Mouse (Mus musculus) spleen, adult 12 weeks (tissue): ENCODE measurements at regions not wholly inside any gene's neighbourhood (a gene's known extent, or its start where the extent isn't known, plus 50 kb on each side); places are given as distances from the start of the nearest gene placed in this dataset.

Experiments used
- DNase-seq: peaks from one replicate; pipeline ENCODE4 v3.0.0; 2022; ENCODE audit warnings: low spot score

DNA sequence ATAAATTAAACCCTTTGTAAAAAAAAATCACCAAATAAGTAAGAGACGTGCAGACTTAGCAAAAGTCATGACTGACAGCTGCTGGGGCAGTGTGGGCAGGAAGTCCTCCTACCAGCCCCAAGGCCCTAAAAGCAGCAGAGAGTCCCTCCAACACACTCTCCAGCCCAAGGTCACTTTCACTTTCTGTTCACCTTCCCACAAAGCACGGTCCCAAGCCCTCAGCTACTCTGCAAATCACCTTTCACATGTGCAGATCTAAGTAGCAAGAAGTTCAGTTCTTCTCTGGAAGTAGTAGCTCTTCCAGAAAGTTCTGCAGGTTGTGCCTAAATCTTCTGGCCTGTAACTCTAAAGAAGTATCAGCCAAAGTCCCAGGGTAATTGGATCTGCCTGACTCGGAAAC is 120.8 kb upstream of the Gm26657 start:
- DNase-seq, result no peak

DNA sequence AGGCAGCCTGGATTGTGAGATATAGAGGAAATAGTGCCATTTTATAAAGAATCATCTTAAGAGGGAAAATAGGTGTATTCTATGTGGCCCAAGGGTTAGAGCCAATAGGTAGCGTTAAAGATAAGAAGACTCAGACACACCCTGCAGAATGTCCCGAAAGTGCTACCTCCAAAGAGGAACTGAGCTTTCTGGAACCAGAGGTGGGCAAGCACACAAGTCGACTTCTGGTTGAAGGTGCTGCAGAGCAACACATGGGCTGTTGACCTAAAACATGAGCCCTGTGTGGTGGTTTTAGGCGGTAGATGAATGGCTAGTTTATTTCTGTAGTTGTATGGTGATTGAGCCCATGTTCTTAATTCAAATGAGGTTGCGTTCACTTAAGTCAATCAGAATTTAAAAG is 121.4 kb upstream of the Gm26657 start:
- DNase-seq, result no peak

DNA sequence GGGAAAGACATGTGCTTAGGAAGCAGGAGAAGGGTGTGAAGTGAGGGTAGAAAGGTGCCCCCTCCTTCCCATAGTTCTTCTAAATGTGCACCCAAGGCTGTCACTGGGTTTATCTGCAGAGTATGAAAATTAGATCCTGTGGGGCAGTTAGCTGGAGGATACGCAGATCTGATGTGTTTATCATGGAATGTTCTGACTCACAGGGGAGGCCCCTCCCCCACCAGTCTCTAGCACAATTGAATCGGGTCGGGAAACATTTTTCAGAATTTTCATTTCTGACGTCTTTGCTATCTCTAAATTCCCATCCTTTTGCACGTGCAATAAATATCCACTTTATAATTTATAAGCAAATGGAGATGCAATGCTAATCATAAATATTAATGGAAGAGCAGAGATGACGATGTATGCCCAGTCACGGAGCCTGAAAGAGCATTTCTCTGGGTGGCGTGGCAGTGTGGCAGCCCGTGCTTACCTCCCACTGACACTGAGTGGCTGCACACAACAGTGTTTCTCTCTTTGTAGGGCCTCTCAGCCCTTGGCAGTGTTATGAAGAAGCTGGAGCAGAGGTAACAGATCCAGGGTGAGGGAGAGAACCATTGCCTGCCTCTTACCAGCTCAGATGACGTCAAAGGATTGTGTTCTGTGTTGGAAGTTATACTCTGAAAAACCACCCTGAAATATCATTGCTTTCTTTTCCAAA is 122.1 kb upstream of the Gm26657 start:
- no peak for DNase-seq

DNA sequence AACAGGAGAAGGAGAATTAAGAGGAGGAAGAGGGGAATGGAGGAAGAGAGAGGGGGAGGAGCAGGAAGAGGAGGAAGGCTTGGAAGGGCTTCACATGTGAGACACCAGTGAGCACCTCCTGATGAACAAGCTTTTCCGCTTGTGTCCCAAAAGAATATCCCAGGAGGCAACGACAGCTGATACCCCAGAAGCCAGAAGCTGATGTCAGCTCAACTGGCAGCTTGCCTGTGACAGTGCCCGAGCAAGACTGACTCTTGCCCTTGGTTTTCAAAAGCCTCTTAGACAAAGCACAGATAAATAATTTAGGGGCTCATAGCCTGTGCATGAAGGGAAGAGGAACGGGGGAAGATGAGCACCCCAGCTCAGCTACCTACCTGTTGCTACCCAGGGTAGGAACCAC is 127.5 kb upstream of the Gm26657 start:
- DNase-seq, result no peak

DNA sequence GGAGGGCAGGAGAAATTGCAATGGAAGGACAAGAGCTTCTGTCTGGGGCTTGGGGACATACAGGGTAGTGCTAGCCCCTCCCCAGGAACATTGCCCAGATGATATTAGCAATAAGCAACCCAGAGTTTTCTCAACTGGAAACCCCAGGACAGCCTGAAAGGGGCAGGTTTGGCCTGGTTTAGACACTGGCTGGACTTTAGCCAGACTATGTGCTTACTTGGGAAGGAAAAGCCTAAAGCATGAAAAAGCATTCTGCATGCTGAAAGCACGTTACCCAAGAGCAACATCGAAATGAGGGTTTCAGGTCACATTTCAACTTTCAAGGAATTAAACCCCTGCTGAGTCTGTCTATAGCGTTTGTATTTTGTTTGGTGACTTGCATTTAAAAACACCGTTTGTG is 128.1 kb upstream of the Gm26657 start:
- DNase-seq, result no peak

DNA sequence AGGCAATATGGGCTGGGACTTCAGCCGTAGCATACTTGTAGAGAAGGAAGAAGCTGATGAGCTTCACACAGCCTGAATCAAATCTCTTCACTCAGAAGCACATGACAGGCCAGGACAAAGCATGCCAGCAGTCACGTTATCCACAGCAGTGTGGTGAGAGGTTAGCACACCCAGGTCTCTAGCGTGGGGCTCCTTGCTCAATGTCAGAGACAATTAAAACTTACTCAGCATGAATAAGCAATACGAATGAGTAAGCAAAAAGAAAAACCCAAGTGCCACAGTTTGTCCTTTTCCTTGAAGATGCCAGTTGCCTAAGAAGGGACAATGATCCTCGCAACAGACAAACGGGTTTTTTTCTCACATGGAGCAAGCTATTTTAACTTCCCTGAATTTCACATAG is 129.6 kb upstream of the Gm26657 start:
- no peak for DNase-seq

DNA sequence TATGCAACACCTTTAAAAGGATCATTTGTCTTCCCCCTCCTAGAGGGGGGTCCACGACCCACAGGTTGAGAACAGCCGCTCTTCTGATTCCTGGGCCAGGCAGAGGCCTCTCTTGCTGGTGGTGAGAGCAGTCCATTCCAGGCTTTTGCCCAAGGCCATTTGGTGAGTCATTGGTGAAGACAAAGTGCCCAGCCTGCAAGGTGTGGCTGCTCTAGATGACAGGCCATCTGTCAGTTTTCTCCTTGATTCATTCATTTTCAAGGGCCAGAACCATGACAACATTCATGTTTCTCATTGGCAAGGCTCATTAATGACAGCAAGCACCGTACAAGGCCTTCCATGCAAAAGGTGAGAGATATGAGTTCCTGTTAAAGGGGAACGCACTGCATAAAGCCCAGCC is 131.2 kb upstream of the Gm26657 start:
- no peak for DNase-seq

DNA sequence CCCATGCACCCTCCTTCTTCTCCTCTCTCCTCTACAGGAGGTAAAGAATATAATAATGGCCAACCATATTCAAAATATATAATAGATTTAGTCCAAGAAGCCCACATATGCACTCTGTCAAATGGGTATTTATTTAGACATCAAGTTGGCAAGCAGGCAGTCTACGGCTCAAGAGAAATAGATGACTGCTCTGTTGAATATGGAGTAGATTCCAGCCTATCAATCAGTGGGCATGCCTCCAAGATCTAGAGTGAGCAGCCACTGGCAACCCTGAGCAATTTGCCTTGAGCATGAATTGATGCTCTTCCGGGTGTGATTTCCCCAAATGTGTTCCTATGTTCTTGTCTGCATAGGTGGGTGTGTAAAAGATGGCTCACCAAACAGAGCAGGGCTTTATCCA is 141.5 kb upstream of the Gm26657 start:
- no peak for DNase-seq

DNA sequence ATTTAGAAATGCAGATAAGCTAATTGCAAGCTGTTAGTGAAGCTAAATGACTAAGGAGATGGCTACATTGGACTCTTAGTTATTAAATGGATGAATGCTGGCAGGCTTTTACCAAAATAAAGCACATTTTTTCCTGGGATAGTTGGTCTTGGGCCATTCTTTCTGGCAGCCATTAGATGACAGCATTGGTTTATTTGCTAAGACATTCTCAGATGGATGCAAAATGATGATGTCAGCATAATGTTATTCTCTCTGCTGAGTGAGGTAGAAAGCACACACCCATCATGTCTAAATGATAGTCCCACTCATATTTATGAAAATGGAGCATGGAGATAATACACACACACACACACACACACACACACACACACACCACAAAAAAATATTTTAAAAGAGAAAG is 141.9 kb upstream of the Gm26657 start:
- DNase-seq, result no peak

DNA sequence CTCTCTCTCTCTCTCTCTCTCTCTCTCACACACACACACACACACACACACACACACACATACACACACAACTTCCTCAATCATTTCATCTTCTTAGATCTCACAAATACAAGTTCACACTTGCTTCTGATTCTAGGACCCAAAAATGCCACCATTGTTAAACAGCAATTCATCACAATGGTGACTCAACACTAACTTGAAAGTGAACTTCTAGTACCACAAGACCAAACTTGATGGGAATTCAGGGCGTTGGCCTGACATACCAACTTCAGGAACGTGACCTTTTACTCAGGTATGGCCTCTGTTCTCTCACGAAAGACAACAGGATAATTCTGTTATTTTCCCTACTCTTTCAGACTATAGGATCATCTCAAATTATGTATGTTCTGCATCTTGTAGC is 157.5 kb upstream of the Gm26657 start:
- no peak for DNase-seq

DNA sequence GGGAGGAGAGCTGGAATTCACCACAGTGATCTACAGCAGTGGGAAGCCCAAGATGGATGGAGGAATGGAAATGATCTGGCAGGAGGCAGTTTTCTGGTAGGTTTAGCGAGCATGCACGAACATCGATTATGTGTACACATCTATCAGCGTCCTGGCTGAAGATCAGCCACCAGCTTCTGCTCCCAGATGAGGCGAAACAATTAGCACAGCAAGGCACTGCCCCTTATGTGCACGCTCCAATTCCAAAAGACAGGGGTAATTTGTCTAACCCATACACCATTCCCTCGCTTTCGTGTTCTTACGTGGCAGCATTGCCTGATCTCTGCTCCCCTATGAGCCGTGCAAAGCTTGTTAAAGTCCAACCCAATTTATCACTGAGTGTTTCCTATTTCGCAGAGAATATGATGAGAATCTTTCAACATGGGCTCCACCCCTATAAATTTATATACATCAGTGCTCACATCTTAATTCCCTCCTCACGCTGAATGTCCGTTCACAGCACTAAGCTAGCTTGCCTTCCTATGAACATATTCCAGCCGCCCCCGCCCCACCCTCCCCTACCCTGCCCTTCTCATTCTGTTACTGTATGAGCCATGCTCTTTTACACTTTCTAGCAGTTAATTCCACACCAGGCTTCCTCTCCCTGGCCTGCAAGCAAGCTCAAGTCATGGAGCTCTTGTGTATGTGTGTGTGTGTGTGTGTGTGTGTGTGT is 162.9 kb upstream of the Gm26657 start:
- DNase-seq, result no peak

DNA sequence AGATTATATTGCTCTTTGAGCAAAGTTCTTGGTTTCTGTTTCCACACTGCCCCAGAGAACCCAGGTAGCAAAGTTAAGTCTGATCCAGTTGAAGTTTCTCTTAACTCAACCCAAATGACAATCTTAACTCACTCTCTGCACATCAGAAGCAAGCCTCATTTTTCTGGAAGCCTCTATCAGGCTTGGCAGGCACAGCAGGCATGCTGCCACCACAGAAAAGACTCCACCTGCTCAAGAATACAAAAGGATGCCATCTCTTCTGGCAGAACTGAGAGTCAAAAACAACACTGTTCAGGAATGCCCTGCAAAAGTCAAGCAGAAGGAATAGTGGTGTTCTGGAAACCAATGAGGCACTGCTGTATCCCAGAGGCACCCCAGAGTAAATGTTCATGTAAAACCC is 187.7 kb upstream of the Gm26657 start:
- DNase-seq, result no peak

DNA sequence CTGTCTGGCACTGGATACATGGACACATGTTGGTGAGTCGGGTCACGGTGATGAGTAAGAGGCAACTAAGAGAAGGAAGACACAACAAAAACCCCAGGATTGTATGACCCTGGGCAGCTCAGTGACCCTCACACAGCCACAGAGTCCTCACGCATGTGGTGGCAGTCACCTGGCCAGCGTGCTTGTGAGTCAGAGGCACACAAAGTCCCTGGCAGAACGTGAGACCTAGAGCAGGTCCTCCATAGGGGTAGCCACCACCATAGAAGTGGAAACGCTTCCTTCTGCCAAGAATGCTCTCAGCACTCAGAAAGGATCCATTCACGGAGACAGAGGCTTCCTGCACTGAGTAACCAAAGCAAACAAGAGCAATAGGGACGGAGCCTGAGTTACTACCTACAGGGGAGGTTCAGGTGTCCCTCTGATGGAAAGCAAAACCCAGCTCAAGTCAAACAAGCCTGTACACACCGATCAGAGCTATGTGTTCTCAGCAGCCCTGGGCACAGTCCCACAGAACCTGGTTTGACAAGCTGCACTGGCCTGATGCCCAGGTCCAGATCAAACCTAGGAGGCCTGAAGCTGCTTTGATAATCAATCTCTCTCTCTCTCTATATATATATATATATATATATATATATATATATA is 206.4 kb upstream of the Gm26657 start:
- DNase-seq, result no peak

DNA sequence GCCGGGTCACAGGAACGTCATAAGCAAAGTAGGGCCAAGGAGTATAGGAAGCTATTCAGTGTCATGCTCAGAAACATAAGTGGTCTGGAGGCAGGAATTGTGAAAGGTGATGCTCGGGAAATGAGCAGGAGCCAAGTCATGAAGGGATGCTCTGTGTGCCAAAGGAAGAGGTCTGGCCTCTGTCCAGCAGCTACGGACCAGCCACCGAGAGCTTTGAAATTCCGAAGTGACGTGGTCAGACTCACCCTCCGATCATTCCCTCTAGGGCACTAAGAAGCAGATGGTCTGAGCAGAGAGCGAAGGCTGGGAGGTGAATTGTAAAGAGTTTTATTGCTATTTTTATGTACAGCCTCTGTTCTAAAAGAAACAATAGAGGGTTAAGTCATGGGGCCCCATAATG is 206.9 kb upstream of the Gm26657 start:
- no peak for DNase-seq

DNA sequence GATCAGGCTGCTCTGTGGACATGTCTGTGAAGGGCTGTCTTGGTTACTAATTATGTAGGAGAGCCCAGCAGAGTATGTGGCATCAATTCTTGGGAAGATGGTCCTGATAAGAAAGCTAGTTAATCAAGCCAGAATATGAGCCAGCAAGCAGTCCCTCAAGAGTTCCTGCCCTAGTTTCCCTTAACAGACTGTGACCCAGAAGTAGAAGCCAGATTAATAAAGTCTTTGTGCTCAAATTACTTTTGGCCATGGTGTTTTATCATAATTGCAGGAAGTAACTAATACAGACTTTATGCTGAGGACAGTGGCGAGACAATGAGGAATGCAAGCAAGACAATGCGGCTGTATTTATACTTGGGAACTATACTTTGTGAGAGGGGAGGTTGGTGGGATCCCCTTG is 211.3 kb upstream of the Gm26657 start:
- DNase-seq, result no peak

DNA sequence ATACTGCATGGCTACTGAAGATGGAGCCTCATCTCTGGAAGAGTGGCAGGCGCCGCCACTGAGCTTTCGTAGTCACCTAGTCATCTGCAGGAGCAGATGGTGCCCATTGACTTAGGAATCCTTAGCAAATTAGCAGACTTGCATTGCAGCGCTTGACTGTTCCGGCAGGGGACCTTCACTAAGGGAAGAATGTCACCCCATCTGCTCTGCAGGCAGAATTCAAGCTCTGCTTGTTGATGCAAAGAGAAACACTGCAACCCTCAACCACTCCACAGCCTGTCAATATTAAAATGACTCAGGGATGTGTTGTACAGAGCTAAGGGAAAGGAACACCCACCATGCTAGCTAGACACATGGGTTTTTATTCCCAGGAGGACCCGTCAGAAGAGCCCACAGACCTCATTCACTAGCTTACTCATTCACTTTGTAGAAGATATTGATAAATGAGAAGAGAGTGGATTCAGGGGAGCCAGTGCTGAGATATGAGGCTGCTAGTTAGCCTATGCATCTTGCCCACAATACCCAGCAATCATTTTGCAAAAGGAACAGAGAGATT is 215.4 kb upstream of the Gm26657 start:
- DNase-seq, result no peak

DNA sequence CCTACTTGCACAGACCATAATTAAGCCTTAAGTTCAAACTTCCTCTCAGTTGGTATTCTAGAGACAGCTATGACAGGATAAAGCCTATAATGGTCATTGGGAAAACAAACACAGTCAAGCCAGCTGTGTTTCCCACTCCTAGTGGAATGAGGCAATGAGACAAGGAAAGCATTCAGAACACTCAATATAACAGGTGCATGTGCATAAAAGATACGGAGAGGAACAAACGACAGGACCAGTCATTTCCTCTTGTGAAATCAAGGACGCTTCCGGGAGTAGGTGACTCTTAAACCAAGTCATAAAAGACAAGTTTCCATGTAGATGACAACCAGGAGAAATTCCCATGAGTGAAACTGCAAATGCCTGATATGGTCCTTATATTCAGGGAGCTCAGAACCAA is 232.1 kb upstream of the Gm26657 start:
- DNase-seq, result no peak

DNA sequence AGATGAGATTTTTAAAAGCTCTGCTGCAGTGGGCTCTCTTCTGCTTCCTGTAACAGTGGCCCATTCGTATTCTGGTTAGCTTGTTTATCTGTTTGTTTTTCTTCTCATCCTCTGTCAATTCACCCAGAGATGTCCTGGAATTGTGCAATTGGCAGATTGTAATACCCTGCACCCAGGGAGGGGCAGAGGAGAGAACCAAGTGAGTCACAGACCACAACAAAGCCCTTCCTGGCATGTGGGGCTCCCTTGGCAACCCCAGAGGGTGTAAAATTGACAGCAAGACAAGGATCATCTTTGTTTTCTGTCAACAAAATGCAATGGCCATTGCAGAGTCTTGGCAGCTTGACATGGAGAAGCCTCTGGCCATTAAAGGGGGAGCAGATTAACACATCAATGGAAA is 233.1 kb upstream of the Gm26657 start:
- DNase-seq, result no peak

DNA sequence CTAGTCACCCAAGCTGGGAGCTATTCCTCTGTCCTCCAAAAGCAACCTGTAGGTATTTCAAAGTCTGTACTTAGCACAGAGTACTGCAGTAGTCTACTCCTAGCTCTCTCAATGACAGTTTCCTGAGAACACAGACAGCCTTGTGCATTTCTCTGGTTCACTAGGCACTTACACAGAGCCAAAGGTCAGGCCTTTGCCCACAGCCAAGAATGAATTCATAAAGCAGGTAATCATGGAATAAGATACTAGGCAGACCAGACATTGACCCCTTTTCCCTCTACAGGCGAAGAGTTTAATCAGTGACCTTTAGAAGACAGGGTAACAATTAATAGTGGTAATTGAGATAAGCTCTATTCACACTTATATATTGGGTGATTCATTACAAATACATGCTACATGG is 233.8 kb upstream of the Gm26657 start:
- no peak for DNase-seq

DNA sequence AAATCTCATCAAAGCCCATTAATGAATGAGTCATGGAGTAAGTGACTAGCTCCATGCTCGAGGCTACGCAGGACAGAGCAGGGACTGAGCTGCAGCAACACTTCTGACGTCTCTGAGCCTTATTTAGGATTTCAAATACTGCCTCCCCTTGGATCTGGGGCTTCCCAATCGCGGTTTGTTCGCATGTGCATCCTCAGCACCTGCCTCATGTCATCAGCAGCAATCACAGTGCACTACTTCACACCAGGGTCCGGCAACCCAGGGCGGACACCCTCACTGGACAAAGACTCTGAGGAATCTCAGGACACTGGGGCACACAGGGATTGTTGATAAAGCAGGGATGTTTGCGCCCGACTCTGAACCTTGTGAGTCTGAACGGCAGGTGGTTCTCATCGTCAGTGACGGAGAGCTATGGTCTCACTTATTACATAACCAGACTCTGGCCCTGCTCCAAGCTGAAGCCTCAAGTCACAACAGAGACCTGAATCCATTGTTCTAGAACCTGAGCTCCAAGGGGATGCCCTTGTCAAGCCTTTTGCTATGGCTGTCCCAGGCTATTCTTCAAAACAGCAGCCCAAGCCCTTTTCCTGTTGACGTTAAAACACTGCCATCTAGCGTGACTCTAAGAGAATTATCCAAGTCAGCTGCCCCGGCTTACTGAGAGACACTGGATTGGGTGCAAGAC is 247.2 kb upstream of the Gm26657 start:
- DNase-seq, result no peak

DNA sequence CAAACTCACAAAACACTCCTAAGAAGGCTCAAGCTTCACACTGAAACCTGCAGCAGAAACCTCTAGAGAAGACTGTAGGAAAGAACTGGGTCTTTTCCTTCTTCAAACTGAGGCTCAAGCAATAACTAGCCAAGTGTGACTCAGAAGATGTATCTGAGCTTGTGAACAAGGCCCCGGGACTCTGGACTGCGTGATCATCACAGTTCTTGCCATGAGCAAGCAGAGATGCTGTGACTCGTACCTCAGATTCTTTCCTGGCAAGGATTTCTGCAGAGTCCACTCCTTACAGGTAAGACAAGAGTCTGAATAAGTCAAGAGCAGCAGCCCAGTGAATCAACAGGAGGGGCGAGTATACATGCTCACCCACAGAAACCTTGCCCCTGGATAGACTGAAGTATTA is 250.5 kb upstream of the Gm26657 start:
- DNase-seq, result no peak

DNA sequence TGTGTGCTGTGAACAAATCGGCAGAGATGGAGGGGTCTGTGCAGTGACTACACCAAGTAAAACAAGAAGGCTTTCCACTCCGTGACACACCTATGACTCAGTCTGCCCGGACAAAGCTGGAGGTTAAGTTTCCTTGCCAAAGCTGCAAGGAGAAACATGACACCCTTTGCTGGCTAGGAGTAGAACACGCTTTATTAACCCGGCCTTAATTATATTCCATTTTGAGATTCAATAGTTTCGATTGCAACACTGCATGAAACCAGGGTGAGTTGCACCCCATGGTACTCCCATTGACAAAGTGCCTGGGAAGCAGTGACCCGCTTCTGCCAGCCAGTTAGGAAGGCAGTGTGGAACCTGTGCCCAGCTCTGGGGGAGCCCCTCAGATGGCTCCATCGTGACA is 256.2 kb upstream of the Gm26657 start:
- DNase-seq, result no peak

DNA sequence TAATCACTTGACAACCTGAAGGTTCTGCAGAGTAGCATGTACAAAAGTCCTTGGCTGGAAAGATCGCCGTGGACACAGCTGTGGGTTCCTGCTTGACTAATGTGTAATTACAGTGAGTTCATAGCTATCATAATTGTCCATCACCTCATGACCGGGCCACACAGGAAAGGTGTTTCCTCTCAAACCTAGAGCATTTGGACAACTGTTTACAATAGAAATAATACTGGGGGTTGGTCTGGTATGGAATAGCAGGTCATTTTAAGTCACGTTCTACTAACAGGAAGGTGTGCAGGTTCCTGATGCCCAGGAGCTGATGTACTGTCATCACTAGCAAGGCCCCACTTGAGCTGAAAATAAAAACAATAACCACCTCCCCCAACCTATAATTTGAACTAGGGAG is 283.1 kb upstream of the Gm26657 start:
- DNase-seq, result no peak
